Comparison of ENCODE assay signal across 23 mouse cellular contexts in the genomic region with DNA sequence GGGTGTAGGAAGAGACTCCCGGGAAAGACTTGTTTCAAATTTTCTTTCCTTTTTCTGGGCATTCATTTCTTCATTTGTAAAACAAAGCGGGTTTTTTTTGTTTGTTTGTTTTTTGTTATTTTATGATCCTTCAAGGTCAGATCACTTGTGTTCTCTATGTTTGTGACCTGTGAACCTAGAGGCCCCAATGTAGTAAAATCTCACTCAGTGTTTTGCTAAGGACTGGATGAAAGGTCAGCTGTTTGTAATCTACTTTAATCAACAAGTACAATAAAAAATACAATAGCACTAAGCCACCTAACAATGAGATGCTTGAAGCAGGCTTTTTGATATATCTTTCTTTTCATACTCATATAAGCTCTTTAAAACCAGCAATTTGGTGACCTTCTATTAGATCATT.
A peak's percentile ranks its signal among the peaks of the same experiment; 100 is the strongest.
DNase-seq lines count a peak whose midpoint lies in the region; ATAC-seq and TF ChIP-seq lines count a peak whose summit lies in the region.
"Had no signal": no experiment of that assay in that cellular context is flagged by ENCODE, and none has a peak within 500 bp of the region (broad histone marks: within the 10 kb centered on the region; RNA-seq: fewer than 3 reads in every experiment).

No protein-coding gene starts in this region.

- peak; percentile 69 for DNase-seq in liver, adult 2 months (ENCODE audit: extremely low read depth, low read depth, low spot score)
- no peak for DNase-seq in liver, postnatal 0 days
- no peak for DNase-seq in left cerebral cortex, postnatal 4 days
- no peak for DNase-seq in adrenal gland, adult (ENCODE audit: inconsistent age in 2 of 2, low spot score in 1 of 2)
- DNase-seq: cerebellum, adult 11 months; cerebellum, adult 9-10 months; cerebellum, postnatal 36 days; layer of hippocampus, postnatal 36 days; liver, embryonic 13.5 days; lung, adult 2 months; lung, postnatal 10 days; thymus, adult 2 months; thymus, postnatal 36 days had no signal

- TF ChIP-seq EP300 in liver, postnatal 0 days (IDR thresholded peaks at IDR 0.05; ENCODE audit: low read depth): no peak

- no peak overlapping the region for H3K4me2 ChIP-seq in liver, postnatal 0 days (ENCODE audit: low read depth, low read length)
- H3K4me2 ChIP-seq in intestine, postnatal 0 days (replicated peaks; ENCODE audit: low read depth): no peak overlapping the region
- peak overlapping the region; percentile 68 for H3K4me2 ChIP-seq in myocyte (ENCODE audit: low read depth)
- H3K4me2 ChIP-seq: heart, embryonic 12.5 days; liver, embryonic 13.5 days had no signal

- no peaks in the 10 kb centered on the region for H3K27me3 ChIP-seq in liver, adult 2 months (ENCODE audit: control insufficient read depth, insufficient read depth, low read length)
- no peaks in the 10 kb centered on the region for H3K27me3 ChIP-seq in liver, postnatal 0 days (ENCODE audit: insufficient read depth, low read length)
- H3K27me3 ChIP-seq in intestine, postnatal 0 days (replicated peaks; ENCODE audit: control insufficient read depth, insufficient read depth, low read length): no peaks in the 10 kb centered on the region
- no peaks in the 10 kb centered on the region for H3K27me3 ChIP-seq in myocyte (ENCODE audit: control insufficient read depth, insufficient read depth, insufficient read length)
- H3K27me3 ChIP-seq: heart, embryonic 12.5 days; limb, embryonic 13.5 days; liver, embryonic 13.5 days; midbrain, embryonic 15.5 days had no signal

- H3K4me3 ChIP-seq in liver, adult 2 months (ENCODE audit: insufficient read depth, low read depth, low read length): no peak overlapping the region
- H3K4me3 ChIP-seq in liver, postnatal 0 days (ENCODE audit: low read depth, low read length): no peak overlapping the region
- no peak overlapping the region for H3K4me3 ChIP-seq in bone marrow macrophage, adult 2 months (ENCODE audit: insufficient read depth, low read length)
- no peak overlapping the region for H3K4me3 ChIP-seq in intestine, postnatal 0 days (ENCODE audit: low read depth, low read length)
- H3K4me3 ChIP-seq in myocyte: no peak overlapping the region
- H3K4me3 ChIP-seq: erythroblast, embryonic 14.5 days; heart, adult 2 months; heart, embryonic 12.5 days; liver, embryonic 13.5 days; midbrain, embryonic 15.5 days had no signal

- no peak for TF ChIP-seq POLR2A in liver, adult 2 months (IDR thresholded peaks at IDR 0.05; ENCODE audit: extremely low read depth, insufficient read depth, low read length)
- no peak for TF ChIP-seq POLR2A in bone marrow macrophage, adult 2 months (IDR thresholded peaks at IDR 0.05; ENCODE audit: borderline replicate concordance, low read depth, low read length)
- TF ChIP-seq POLR2A in myocyte (IDR thresholded peaks at IDR 0.05; ENCODE audit: insufficient read length, low read depth): no peak

- no peak for TF ChIP-seq CTCF in liver, adult 2 months (IDR thresholded peaks at IDR 0.05; ENCODE audit: low read depth, low read length)
- no peak for TF ChIP-seq CTCF in liver, postnatal 0 days (IDR thresholded peaks at IDR 0.05; ENCODE audit: low read depth)
- TF ChIP-seq CTCF in bone marrow macrophage, adult 2 months (IDR thresholded peaks at IDR 0.05; ENCODE audit: low read depth, low read length): no peak
- TF ChIP-seq CTCF in intestine, postnatal 0 days (IDR thresholded peaks at IDR 0.05; ENCODE audit: low read depth): no peak

- no peaks in the 10 kb centered on the region for H3K36me3 ChIP-seq in liver, adult 2 months (ENCODE audit: control insufficient read depth, insufficient read depth, low read length)
- H3K36me3 ChIP-seq in liver, postnatal 0 days (replicated peaks; ENCODE audit: insufficient read depth, low read length): no peaks in the 10 kb centered on the region
- H3K36me3 ChIP-seq in intestine, postnatal 0 days (ENCODE audit: control insufficient read depth, insufficient read depth): no peaks in the 10 kb centered on the region
- no peaks in the 10 kb centered on the region for H3K36me3 ChIP-seq in myocyte (ENCODE audit: control insufficient read depth, insufficient read depth)
- H3K36me3 ChIP-seq: heart, embryonic 12.5 days; limb, embryonic 13.5 days; liver, embryonic 13.5 days; midbrain, embryonic 15.5 days had no signal

- peak overlapping the region; percentile 74 for H3K27ac ChIP-seq in liver, adult 2 months (replicated peaks; ENCODE audit: insufficient read depth, low read depth, low read length)
- no peak overlapping the region for H3K27ac ChIP-seq in liver, postnatal 0 days (ENCODE audit: low read depth)
- peak overlapping the region; percentile 58 for H3K27ac ChIP-seq in bone marrow macrophage, adult 2 months (ENCODE audit: insufficient read depth, low read depth, low read length)
- peak overlapping the region; percentile 76 for H3K27ac ChIP-seq in intestine, postnatal 0 days (ENCODE audit: low read depth, low read length)
- H3K27ac ChIP-seq: heart, adult 2 months; hindbrain, embryonic 14.5 days; limb, embryonic 13.5 days; liver, embryonic 13.5 days; midbrain, embryonic 15.5 days had no signal

- H3K79me2 ChIP-seq in liver, adult 2 months (ENCODE audit: control insufficient read depth, insufficient read depth, low read length): no peaks in the 10 kb centered on the region
- H3K79me2 ChIP-seq in myocyte (ENCODE audit: control insufficient read depth, insufficient read depth): no peaks in the 10 kb centered on the region

- H3K4me1 ChIP-seq in liver, adult 2 months (ENCODE audit: control insufficient read depth, insufficient read depth, low read length): peaks cover 17% of the 10 kb centered on the region; the same call in 1 of the 2 replicates
- no peaks in the 10 kb centered on the region; the same call in 1 of the 2 replicates for H3K4me1 ChIP-seq in liver, postnatal 0 days (ENCODE audit: insufficient read depth)
- H3K4me1 ChIP-seq in bone marrow macrophage, adult 2 months (ENCODE audit: control insufficient read depth, insufficient read depth, low read length): peaks cover 30% of the 10 kb centered on the region
- H3K4me1 ChIP-seq in intestine, postnatal 0 days (replicated peaks; ENCODE audit: control insufficient read depth, insufficient read depth, low read length): no peaks in the 10 kb centered on the region; the same call in 1 of the 2 replicates
- H3K4me1 ChIP-seq: heart, embryonic 12.5 days; liver, embryonic 13.5 days; midbrain, embryonic 15.5 days had no signal

- 66% methylated on average over 2 of the region's 2 CpGs for WGBS in liver, adult 2 months
- WGBS in liver, postnatal 0 days (ENCODE audit: insufficient replicate concordance): 72% methylated on average over 2 of the region's 2 CpGs
- WGBS in intestine, postnatal 0 days: 66% methylated on average over 2 of the region's 2 CpGs

- ATAC-seq in liver, postnatal 0 days: no peak
- ATAC-seq in intestine, postnatal 0 days: peak; percentile 79
- ATAC-seq: forebrain, embryonic 16.5 days; midbrain, embryonic 15.5 days had no signal

- intact Hi-C loops in left cerebral cortex, postnatal 4 days (cut with DNase I): no loop called here

- H3K9me3 ChIP-seq in liver, postnatal 0 days (ENCODE audit: low read length): no peaks in the 10 kb centered on the region
- H3K9me3 ChIP-seq in intestine, postnatal 0 days (ENCODE audit: control insufficient read depth): no peaks in the 10 kb centered on the region
- H3K9me3 ChIP-seq: heart, embryonic 12.5 days; limb, embryonic 13.5 days; liver, embryonic 13.5 days; midbrain, embryonic 15.5 days had no signal

- no peak overlapping the region for H3ac ChIP-seq in myocyte (ENCODE audit: control insufficient read depth, insufficient read length)

- H3K9ac ChIP-seq in liver, adult 2 months (ENCODE audit: low read depth, low read length): no peak overlapping the region
- H3K9ac ChIP-seq in liver, postnatal 0 days (replicated peaks): no peak overlapping the region
- H3K9ac ChIP-seq in intestine, postnatal 0 days (ENCODE audit: low read depth, low read length): no peak overlapping the region
- H3K9ac ChIP-seq: heart, embryonic 12.5 days; hindbrain, embryonic 14.5 days; limb, embryonic 13.5 days; liver, embryonic 13.5 days; midbrain, embryonic 15.5 days had no signal

TF ChIP-seq in myocyte, 11 proteins besides CTCF, POLR2A, EP300 and RAD21:
- TF ChIP-seq CEBPB (IDR thresholded peaks at IDR 0.05; ENCODE audit: insufficient read depth, poor library complexity, severe bottlenecking) (no peak), TCF12 (IDR thresholded peaks at IDR 0.05; ENCODE audit: insufficient read depth, poor library complexity, severe bottlenecking) (no peak), MAX (IDR thresholded peaks at IDR 0.05; ENCODE audit: low read depth) (no peak), POLR2AphosphoS2 (IDR thresholded peaks at IDR 0.05; ENCODE audit: insufficient read length, low read depth) (no peak), USF1 (IDR thresholded peaks at IDR 0.05; ENCODE audit: low read depth) (no peak), MYOG (IDR thresholded peaks at IDR 0.05; ENCODE audit: control insufficient read depth in 1 of 3, insufficient read depth in 1 of 3, insufficient read length in 2 of 3, low read depth in 2 of 3) (no peak)
